Mouse (Mus musculus) stomach, embryonic 15.5 days (tissue): ENCODE results near the gene Med13. TPM values are rescaled to one million over a fixed set of nuclear protein-coding genes. Genes with fewer than 3 reads are reported as not detected.

ENCODE experiments used
- ATAC-seq: fragments of 200-750 bp; cut with Nextera tagmentation; 2 replicates; pipeline ENCODE4 v1.8.0; 2017; ENCODE audit warnings: low read depth, moderate number of reproducible peaks, moderate TSS enrichment; ENCODE audit not compliant: insufficient read depth, low FRiP score
- H3K27ac ChIP-seq: fragments of 300-500 bp; sonication (generic); 2 replicates; pipeline ENCODE4 v1.5.1; 2015; ENCODE audit warnings: mild to moderate bottlenecking, inconsistent platforms
- H3K27me3 ChIP-seq: fragments of 300-500 bp; sonication (generic); replicated peaks from 2 replicates; pipeline ENCODE4 v1.6.1; 2015; ENCODE audit warnings: inconsistent platforms
- H3K36me3 ChIP-seq: fragments of 300-500 bp; sonication (generic); 2 replicates; pipeline ENCODE4 v1.6.1; 2015; ENCODE audit warnings: inconsistent platforms
- H3K4me1 ChIP-seq: fragments of 300-500 bp; sonication (generic); 2 replicates; pipeline ENCODE4 v1.6.1; 2015; ENCODE audit warnings: inconsistent platforms
- H3K4me2 ChIP-seq: fragments of 300-500 bp; sonication (generic); 2 replicates; pipeline ENCODE4 v1.6.1; 2015; ENCODE audit warnings: mild to moderate bottlenecking, inconsistent platforms
- H3K4me3 ChIP-seq: fragments of 300-500 bp; sonication (generic); replicated peaks from 2 replicates; pipeline ENCODE4 v1.5.1; 2015; ENCODE audit warnings: inconsistent platforms
- H3K9ac ChIP-seq: fragments of 300-500 bp; sonication (generic); 2 replicates; pipeline ENCODE4 v1.6.1; 2015; ENCODE audit warnings: inconsistent platforms
- H3K9me3 ChIP-seq: fragments of 300-500 bp; sonication (generic); 2 replicates; pipeline ENCODE4 v1.6.1; 2016; ENCODE audit warnings: inconsistent platforms
- WGBS: fragments of 180-500 bp; shearing (Covaris S2); methylation state at CpG from one replicate; pipeline ENCODE4 v1.1.7; 2015; 5-methylcytosine and 5-hydroxymethylcytosine counted together
- polyA plus RNA-seq: library from polyadenylated mRNA; unstranded; fragments of >200 nt; fragmentation: Nextera tagmentation; extraction: Ambion mirVana; gene quantifications from 2 replicates; pipeline ENCODE4 v1.2.1, GENCODE M21; 2015

Gene Med13
- 8.6 and 9.2 TPM in 2 replicates for polyA plus RNA-seq

DNA sequence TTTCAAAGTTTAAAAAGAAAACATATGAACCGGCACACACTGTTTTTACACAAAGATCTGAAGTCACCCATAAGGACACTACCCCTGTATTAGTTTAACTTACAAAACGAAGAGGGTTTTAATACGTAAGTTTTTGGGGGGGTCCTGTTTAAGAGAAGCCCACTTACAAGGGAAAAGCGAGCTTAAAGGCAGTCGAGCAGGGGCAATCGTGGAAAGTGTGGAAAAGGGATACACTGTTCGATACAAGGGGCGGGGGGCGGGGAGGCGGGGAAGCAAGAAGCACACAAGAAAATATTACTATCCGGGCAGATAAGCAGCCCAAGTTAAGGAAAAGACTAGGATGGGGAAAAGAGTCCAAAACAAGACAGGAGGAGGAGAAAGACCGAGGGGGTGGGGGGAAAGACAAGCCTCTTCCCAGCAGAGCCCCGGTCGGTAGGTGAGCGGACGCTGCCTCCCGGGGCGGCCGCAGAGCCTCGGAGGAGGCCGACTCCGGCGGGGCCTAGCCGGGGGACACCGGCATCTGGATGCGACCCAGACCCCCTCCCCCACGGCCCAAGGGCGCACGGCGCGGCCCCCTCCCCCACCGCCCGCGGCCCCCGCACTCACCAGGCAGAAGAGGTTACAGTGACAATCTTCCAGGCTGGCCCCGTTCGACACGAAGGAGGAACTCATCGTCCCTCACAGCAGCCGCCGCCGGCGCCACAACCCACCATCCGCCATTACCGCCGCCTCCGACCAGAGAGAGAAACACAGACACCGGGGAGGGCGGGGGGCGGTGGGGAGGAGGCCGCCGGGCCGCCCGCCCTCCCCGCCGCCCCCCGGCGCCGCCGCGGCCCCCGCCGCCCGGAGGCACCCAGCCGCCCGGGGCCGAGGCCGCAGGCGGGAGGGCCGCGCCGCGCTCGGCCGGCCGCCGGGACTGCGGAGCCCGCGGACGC, at the start of gene Med13:
Gene Med13, minus strand, starts transcription at position 749 of the 935 bp plus-strand sequence.
- H3K9me3 ChIP-seq = no peaks in the 10 kb centered on the region
- H3K27me3 ChIP-seq = no peaks in the 10 kb centered on the region
- peak within 1 kb of the TSS; percentile 53 for H3K4me2 ChIP-seq
- whole genome bisulfite sequencing = under 1% methylated on average over 77 of the region's 81 CpGs
- ATAC-seq = peak; percentile 33
- H3K9ac ChIP-seq = peak within 1 kb of the TSS; percentile 94
- H3K4me3 ChIP-seq = peak within 1 kb of the TSS; percentile 85
- H3K4me1 ChIP-seq = peaks cover 5% of the 10 kb centered on the region
- peak within 1 kb of the TSS; percentile 99 for H3K27ac ChIP-seq
- H3K36me3 ChIP-seq = 0 out of 2 replicates have a peak, but pooled peaks cover 4% of the 10 kb centered on the region

DNA sequence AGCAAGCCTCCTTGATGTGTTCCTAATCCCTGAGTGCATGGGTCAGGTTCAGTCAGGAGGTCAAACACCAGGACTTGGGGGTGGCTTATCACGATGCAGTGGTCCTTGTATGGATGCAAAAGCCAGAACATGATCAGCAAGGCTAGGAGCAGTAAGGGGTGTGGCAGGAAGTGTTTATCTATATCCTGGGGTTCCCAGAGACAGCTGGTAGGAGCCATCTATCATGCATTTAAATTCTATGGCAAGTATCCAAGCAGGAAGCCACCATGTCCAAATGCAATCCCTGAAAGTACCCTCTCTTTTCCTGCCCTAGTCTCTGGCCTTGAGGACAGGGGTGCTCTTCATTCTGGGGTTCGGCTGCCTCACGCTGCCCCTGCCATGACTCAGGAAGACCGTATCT, 47.2 kb upstream of the Med13 start:
- 68% methylated on average over 4 of the region's 4 CpGs for WGBS
- no peaks in the 10 kb centered on the region for H3K36me3 ChIP-seq
- no peak overlapping the region for H3K4me3 ChIP-seq
- no peak for ATAC-seq
- no peaks in the 10 kb centered on the region for H3K4me1 ChIP-seq
- no peaks in the 10 kb centered on the region for H3K9me3 ChIP-seq
- H3K4me2 ChIP-seq = no peak overlapping the region
- no peak overlapping the region for H3K9ac ChIP-seq
- H3K27ac ChIP-seq = no peak overlapping the region
- H3K27me3 ChIP-seq = no peaks in the 10 kb centered on the region

DNA sequence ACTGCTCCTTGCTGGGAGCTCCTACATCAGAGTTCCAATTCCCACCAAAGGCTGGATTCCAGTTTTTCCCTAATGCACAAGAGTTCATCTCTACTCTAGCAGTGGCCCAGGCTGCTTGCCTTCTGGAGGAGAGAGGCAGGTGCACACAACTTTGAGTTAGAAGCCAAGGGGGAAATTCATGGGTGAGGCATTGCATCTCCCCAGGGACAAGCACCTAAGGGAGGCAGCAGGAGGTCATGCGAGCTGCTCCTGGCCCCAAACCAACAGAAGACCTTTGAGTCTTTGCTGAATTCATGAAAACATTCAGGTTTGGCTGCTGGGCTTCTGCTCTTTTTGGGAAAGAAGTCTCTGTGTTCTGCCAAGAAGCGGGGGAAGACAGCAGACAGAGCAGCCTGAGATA, 46.4 kb upstream of the Med13 start:
- H3K27me3 ChIP-seq = no peaks in the 10 kb centered on the region
- 89% methylated on average over 2 of the region's 2 CpGs for WGBS
- no peak overlapping the region for H3K4me2 ChIP-seq
- no peak for ATAC-seq
- no peak overlapping the region for H3K9ac ChIP-seq
- H3K36me3 ChIP-seq = no peaks in the 10 kb centered on the region
- no peak overlapping the region for H3K27ac ChIP-seq
- no peaks in the 10 kb centered on the region for H3K4me1 ChIP-seq
- H3K4me3 ChIP-seq = no peak overlapping the region
- no peaks in the 10 kb centered on the region for H3K9me3 ChIP-seq

DNA sequence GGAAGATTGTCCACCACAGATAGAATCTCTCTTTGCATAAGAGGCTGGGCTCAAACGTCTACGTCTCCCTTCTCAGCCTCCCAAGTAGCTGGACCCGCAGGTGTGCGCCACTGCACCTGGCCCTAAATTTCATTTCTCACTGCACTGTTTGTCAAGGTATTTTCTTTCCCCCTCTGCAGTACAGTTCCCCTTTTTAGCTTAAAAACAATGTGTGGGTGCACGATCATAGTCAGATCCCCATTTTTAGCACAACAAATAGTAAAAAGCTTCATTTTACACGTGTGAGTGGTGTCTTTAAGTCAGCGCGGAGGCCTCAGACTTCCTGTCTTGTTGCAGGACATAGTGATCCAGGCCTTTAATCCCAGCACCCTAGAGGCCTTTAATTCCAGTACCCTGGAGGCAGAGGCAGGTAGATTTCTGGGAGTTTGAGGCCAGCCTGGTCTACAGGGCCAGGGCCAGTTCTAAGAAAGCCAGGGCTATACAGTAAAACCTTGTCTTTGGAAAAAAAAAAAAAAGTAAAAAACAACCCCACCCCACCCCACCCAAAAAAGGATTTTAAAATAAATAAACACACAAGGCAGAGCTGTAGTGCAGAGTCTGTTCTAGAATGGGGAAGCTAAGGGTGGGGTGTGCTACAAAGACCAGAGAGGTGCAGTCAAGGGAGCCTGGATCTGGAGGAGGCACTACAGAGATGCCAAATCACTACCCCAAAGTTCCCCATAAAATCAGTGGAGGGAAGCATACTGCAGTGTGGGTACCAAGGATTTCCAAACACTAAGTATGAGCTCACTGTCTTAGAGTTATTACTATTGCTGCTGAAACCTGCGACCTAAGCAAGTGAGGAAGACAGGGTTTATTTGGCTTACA, 42.1 kb upstream of the Med13 start:
- Histone ChIP-seq H3K27me3 (no peaks in the 10 kb centered on the region), H3K9me3 (no peaks in the 10 kb centered on the region), H3K27ac (no peak overlapping the region), H3K4me2 (no peak overlapping the region), H3K4me3 (no peak overlapping the region), H3K36me3 (no peaks in the 10 kb centered on the region), H3K9ac (no peak overlapping the region), H3K4me1 (0 out of 2 replicates have a peak, but pooled peaks cover 5% of the 10 kb centered on the region)
- ATAC-seq = no peak
- 79% methylated on average over 9 of the region's 9 CpGs for WGBS

DNA sequence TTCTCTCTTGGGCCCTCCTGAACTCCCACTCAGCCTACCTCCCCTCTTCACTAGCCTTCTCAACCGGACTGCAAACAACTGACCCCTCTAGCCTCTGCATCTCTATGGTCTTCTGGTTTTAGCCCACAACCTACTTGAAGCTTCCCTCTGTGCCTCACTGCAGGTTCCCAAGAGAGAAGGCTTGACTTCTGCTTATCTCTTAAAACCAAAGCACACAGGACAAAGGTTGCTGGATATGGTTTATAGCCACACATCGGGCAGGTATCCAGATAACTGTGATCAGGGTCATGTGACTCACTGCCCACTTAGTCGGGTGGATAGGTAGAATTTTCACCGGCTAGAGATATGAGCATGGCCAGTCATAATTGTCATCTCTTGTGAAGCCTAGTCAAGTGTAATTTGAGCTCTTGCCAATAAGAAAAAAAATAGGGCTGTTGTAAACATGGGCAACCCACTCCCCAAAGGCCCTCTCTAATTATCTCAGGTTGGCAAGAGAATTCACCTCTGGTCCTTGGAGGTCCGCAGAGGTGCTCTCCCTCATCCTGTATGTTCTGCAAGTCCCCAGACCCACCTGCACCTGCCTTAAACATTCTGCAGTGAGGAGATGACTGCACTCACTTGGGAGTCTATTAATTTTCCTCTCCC, 39.7 kb upstream of the Med13 start:
- Histone ChIP-seq H3K27ac (no peak overlapping the region; the same call in 1 of the 2 replicates), H3K9ac (no peak overlapping the region), H3K4me1 (0 out of 2 replicates have a peak, but pooled peaks cover 5% of the 10 kb centered on the region), H3K4me2 (no peak overlapping the region), H3K4me3 (no peak overlapping the region), H3K27me3 (no peaks in the 10 kb centered on the region), H3K36me3 (no peaks in the 10 kb centered on the region), H3K9me3 (no peaks in the 10 kb centered on the region)
- peak; percentile 74; the same call in 1 of the 2 replicates for ATAC-seq
- 56% methylated on average over 5 of the region's 5 CpGs for WGBS

DNA sequence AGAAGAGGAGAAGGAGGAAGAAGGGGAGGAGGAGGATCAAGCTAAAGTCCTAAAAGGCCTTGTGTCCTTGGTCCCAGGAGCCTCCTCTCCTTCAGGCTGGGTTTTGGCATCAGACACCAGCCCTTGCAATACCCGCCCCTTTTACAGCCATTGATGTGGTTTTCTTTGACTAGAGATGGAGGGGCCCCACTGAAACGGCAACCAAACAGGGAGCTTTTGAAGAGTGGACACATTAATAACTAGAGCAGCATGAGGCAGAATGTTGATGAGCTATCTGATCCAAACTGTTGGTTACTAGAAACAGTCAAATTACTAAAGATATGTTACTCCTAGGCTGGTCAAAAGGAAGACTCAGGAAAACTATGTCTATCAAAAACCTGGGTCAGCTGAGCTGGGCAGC, 39.1 kb upstream of the Med13 start:
- Histone ChIP-seq H3K36me3 (no peaks in the 10 kb centered on the region), H3K4me2 (no peak overlapping the region), H3K4me1 (0 out of 2 replicates have a peak, but pooled peaks cover 5% of the 10 kb centered on the region), H3K27ac (no peak overlapping the region), H3K9ac (no peak overlapping the region), H3K27me3 (no peaks in the 10 kb centered on the region), H3K9me3 (no peaks in the 10 kb centered on the region), H3K4me3 (no peak overlapping the region)
- WGBS = 47% methylated on average over 2 of the region's 2 CpGs
- ATAC-seq = no peak

DNA sequence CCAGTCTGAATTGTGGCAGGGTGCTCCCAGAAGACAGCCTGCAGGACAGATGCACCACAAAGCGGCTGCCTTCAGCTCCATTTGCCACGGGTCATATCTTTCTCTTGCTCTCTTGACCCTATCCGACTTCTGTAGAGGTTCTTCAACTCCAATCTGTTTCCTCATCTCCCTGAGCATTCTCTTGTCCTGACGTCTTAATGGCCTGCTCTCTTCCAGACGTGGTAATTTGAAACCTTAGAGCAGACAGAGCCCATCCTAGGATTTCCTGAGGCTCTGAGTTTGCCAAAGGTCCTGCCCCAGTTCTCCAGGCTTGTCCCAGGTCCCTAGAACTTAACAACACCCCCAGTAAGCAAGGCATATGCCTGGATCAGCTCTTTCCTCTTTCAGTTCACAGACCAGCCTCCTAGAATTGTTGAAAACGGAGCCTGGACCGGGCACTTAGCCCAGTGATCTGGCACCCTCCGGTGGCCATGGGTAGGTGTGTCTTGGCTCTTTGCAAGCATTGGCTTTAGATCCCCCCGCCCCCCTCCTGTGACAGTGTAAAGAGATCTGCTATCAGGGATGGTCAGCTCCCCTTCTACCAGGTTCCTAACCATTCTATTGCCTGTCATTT, 38.2 kb upstream of the Med13 start:
- no peak overlapping the region for H3K9ac ChIP-seq
- H3K9me3 ChIP-seq = no peaks in the 10 kb centered on the region
- H3K4me1 ChIP-seq = 0 out of 2 replicates have a peak, but pooled peaks cover 5% of the 10 kb centered on the region
- peak overlapping the region; percentile 33 for H3K4me2 ChIP-seq
- 7% methylated on average over 9 of the region's 9 CpGs for WGBS
- 0 out of 2 replicates have a peak, but pooled peaks have one; percentile 36 for ATAC-seq
- peak overlapping the region; percentile 63; the same call in 1 of the 2 replicates for H3K27ac ChIP-seq
- H3K4me3 ChIP-seq = no peak overlapping the region
- no peaks in the 10 kb centered on the region for H3K27me3 ChIP-seq
- H3K36me3 ChIP-seq = no peaks in the 10 kb centered on the region

GRCm38 (mm10) chr11:86395100-86395499, 37.7 kb upstream of the Med13 start:
- H3K4me2 ChIP-seq = no peak overlapping the region
- H3K9me3 ChIP-seq = no peaks in the 10 kb centered on the region
- no peaks in the 10 kb centered on the region for H3K36me3 ChIP-seq
- no peaks in the 10 kb centered on the region for H3K27me3 ChIP-seq
- 0 out of 2 replicates have a peak overlapping the region, but pooled peaks have one; percentile 63 for H3K27ac ChIP-seq
- ATAC-seq = no peak
- H3K4me3 ChIP-seq = no peak overlapping the region
- H3K4me1 ChIP-seq = 0 out of 2 replicates have a peak, but pooled peaks cover 5% of the 10 kb centered on the region
- no peak overlapping the region for H3K9ac ChIP-seq
- WGBS = 69% methylated on average over 4 of the region's 4 CpGs

GRCm38 (mm10) chr11:86391687-86392086, 34.3 kb upstream of the Med13 start:
- H3K4me3 ChIP-seq = no peak overlapping the region
- no peak for ATAC-seq

DNA sequence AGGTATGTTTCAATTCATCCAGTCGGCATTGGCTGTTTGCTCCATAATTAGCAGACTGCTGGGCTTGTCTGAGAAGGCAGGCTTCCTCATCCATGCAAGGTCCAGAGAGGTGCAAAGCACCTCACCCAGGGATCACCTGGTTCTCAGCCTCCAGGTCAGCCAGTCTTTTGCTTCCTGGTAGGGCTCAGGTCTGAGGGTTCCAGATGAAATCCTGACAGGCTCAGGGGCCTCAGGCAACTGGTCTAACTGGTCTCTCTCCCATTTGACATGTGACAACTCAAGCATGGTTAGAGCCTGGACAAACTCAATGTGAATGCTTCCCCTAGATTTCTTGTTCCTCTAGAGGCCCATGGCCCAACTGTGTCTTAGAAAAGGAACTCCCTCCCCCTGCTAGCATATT, 32.9 kb upstream of the Med13 start:
- H3K4me1 ChIP-seq = peaks cover 6% of the 10 kb centered on the region; the same call in 1 of the 2 replicates
- H3K36me3 ChIP-seq = no peaks in the 10 kb centered on the region
- no peak overlapping the region for H3K4me2 ChIP-seq
- ATAC-seq = peak; percentile 82; the same call in 1 of the 2 replicates
- H3K27me3 ChIP-seq = no peaks in the 10 kb centered on the region
- H3K4me3 ChIP-seq = no peak overlapping the region
- H3K27ac ChIP-seq = peak overlapping the region; percentile 46
- H3K9me3 ChIP-seq = no peaks in the 10 kb centered on the region
- H3K9ac ChIP-seq = no peak overlapping the region
- WGBS = 46% methylated on average over 1 of the region's 1 CpGs

More at GRCm38 (mm10) chr11:86391687-86392086, 34.3 kb upstream of the Med13 start:
- Histone ChIP-seq H3K27ac (peak overlapping the region; percentile 48; the same call in 1 of the 2 replicates), H3K4me2 (no peak overlapping the region), H3K9ac (no peak overlapping the region), H3K36me3 (no peaks in the 10 kb centered on the region), H3K4me1 (peaks cover 11% of the 10 kb centered on the region; the same call in 1 of the 2 replicates), H3K27me3 (no peaks in the 10 kb centered on the region), H3K9me3 (no peaks in the 10 kb centered on the region)
- 86% methylated on average over 7 of the region's 7 CpGs for WGBS

DNA sequence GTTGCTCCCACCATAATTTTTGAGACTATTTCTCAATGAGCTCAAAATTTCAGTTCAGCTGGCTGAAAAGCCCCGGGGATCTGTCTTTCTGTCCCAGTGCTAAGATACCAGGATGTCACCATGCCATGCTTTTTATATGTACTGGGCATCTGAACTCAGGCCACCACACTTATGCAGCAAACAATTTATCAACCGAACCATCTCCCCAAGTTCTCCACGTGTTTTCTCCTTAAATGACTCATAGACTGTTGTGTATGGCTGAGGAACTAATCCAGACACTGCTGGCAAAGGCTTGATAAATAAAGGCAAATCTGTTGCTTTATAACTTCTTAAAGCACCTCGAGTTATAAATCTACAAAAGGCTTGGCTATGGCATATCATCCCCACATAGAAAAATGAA, 32.1 kb upstream of the Med13 start:
- Histone ChIP-seq H3K27ac (no peak overlapping the region), H3K9me3 (no peaks in the 10 kb centered on the region), H3K4me1 (peaks cover 6% of the 10 kb centered on the region; the same call in 1 of the 2 replicates), H3K36me3 (no peaks in the 10 kb centered on the region), H3K4me3 (no peak overlapping the region), H3K4me2 (no peak overlapping the region), H3K9ac (no peak overlapping the region), H3K27me3 (no peaks in the 10 kb centered on the region)
- 61% methylated on average over 4 of the region's 4 CpGs for whole genome bisulfite sequencing
- no peak for ATAC-seq
